Mouse (Mus musculus) heart, embryonic 13.5 days (tissue): ENCODE measurements at regions not wholly inside any gene's neighbourhood (a gene's known extent, or its start where the extent isn't known, plus 50 kb on each side); places are given as distances from the start of the nearest gene placed in this dataset.

Source experiments
- ATAC-seq: fragments of 200-750 bp; cut with Nextera tagmentation; 2 replicates; pipeline ENCODE4 v1.8.0; 2017; ENCODE audit warnings: moderate TSS enrichment; ENCODE audit not compliant: insufficient number of reproducible peaks, low FRiP score, low TSS enrichment; ENCODE audit errors: extremely low read depth
- H3K27ac ChIP-seq: fragments of 300-500 bp; sonication (generic); replicated peaks from 2 replicates; pipeline ENCODE4 v1.5.1; 2015; ENCODE audit warnings: moderate library complexity, mild to moderate bottlenecking, inconsistent platforms
- H3K27me3 ChIP-seq: fragments of 300-500 bp; sonication (generic); replicated peaks from 2 replicates; pipeline ENCODE4 v1.6.1; 2015; ENCODE audit warnings: mild to moderate bottlenecking, inconsistent platforms
- H3K36me3 ChIP-seq: fragments of 300-500 bp; sonication (generic); 2 replicates; pipeline ENCODE4 v1.6.1; 2015; ENCODE audit warnings: mild to moderate bottlenecking, inconsistent platforms
- H3K4me1 ChIP-seq: fragments of 300-500 bp; sonication (generic); 2 replicates; pipeline ENCODE4 v1.6.1; 2015; ENCODE audit warnings: inconsistent platforms
- H3K4me2 ChIP-seq: fragments of 300-500 bp; sonication (generic); 2 replicates; pipeline ENCODE4 v1.6.1; 2015; ENCODE audit warnings: inconsistent platforms, mild to moderate bottlenecking, moderate library complexity
- H3K4me3 ChIP-seq: fragments of 300-500 bp; sonication (generic); 2 replicates; pipeline ENCODE4 v1.5.1; 2015; ENCODE audit warnings: moderate library complexity, mild to moderate bottlenecking, inconsistent platforms
- H3K9ac ChIP-seq: fragments of 300-500 bp; sonication (generic); 2 replicates; pipeline ENCODE4 v1.6.1; 2015; ENCODE audit warnings: inconsistent platforms, mild to moderate bottlenecking, moderate library complexity
- H3K9me3 ChIP-seq: fragments of 300-500 bp; sonication (generic); 2 replicates; pipeline ENCODE4 v1.6.1; 2016; ENCODE audit warnings: inconsistent platforms
- WGBS: fragments of 180-500 bp; shearing (Covaris S2); methylation state at CpG from one replicate; pipeline ENCODE4 v1.1.7; 2015; ENCODE audit warnings: mixed read lengths; 5-methylcytosine and 5-hydroxymethylcytosine counted together

GRCm38 (mm10) chr10:3662571-3662970, 77.6 kb upstream of the Plekhg1 start:
- Histone ChIP-seq H3K9me3 (no peaks in the 10 kb centered on the region; the same call in 1 of the 2 replicates), H3K27me3 (no peaks in the 10 kb centered on the region), H3K4me3 (no peak overlapping the region), H3K4me1 (no peaks in the 10 kb centered on the region), H3K4me2 (no peak overlapping the region), H3K27ac (no peak overlapping the region), H3K36me3 (no peaks in the 10 kb centered on the region), H3K9ac (no peak overlapping the region)
- ATAC-seq, result no peak
- 36% methylated on average over 1 of the region's 1 CpGs for WGBS

GRCm38 (mm10) chr10:3663296-3663695, 76.9 kb upstream of the Plekhg1 start:
- Histone ChIP-seq H3K27me3 (no peaks in the 10 kb centered on the region), H3K4me2 (no peak overlapping the region), H3K9me3 (no peaks in the 10 kb centered on the region; the same call in 1 of the 2 replicates), H3K27ac (no peak overlapping the region), H3K36me3 (no peaks in the 10 kb centered on the region), H3K4me3 (no peak overlapping the region), H3K9ac (no peak overlapping the region), H3K4me1 (no peaks in the 10 kb centered on the region)
- no peak for ATAC-seq

GRCm38 (mm10) chr10:3684481-3684880, 55.7 kb upstream of the Plekhg1 start:
- no peak overlapping the region for H3K4me2 ChIP-seq
- H3K27me3 ChIP-seq, result no peaks in the 10 kb centered on the region
- no peaks in the 10 kb centered on the region for H3K9me3 ChIP-seq
- no peaks in the 10 kb centered on the region for H3K36me3 ChIP-seq
- no peak overlapping the region for H3K4me3 ChIP-seq
- H3K9ac ChIP-seq, result no peak overlapping the region
- WGBS, result 61% methylated on average over 2 of the region's 2 CpGs
- ATAC-seq, result no peak
- H3K27ac ChIP-seq, result no peak overlapping the region
- peaks cover 3% of the 10 kb centered on the region; the same call in 1 of the 2 replicates for H3K4me1 ChIP-seq
